Mouse (Mus musculus) midbrain, embryonic 16.5 days (tissue): ENCODE data around the gene Pknox1. TPM values are rescaled to one million over a fixed set of nuclear protein-coding genes. Genes with fewer than 3 reads are reported as not detected.

Source experiments
- ATAC-seq: fragments of 200-750 bp; cut with Nextera tagmentation; 2 replicates; pipeline ENCODE4 v1.8.0; 2017; ENCODE audit warnings: moderate TSS enrichment
- H3K27ac ChIP-seq: fragments of 300-500 bp; sonication (generic); 2 replicates; pipeline ENCODE4 v1.5.1; 2014; ENCODE audit warnings: mild to moderate bottlenecking, low read length, mixed read lengths
- H3K27me3 ChIP-seq: fragments of 300-500 bp; sonication (generic); 2 replicates; pipeline ENCODE4 v1.6.1; 2014; ENCODE audit warnings: low read depth, low read length, mixed read lengths; ENCODE audit not compliant: control insufficient read depth, insufficient read depth
- H3K36me3 ChIP-seq: fragments of 300-500 bp; sonication (generic); 2 replicates; pipeline ENCODE4 v1.6.1; 2014; ENCODE audit warnings: mild to moderate bottlenecking, low read length, moderate library complexity, mixed read lengths; ENCODE audit not compliant: control insufficient read depth, insufficient read depth
- H3K4me1 ChIP-seq: fragments of 300-500 bp; sonication (generic); 2 replicates; pipeline ENCODE4 v1.6.1; 2014; ENCODE audit warnings: mild to moderate bottlenecking, low read length, mixed read lengths; ENCODE audit not compliant: control insufficient read depth, insufficient read depth
- H3K4me2 ChIP-seq: fragments of 300-500 bp; sonication (generic); 2 replicates; pipeline ENCODE4 v1.6.1; 2014; ENCODE audit warnings: mild to moderate bottlenecking, low read length, mixed read lengths
- H3K4me3 ChIP-seq: fragments of 300-500 bp; sonication (generic); 2 replicates; pipeline ENCODE4 v1.5.1; 2014; ENCODE audit warnings: low read depth, mild to moderate bottlenecking, low read length, moderate library complexity, mixed read lengths
- H3K9ac ChIP-seq: fragments of 300-500 bp; sonication (generic); 2 replicates; pipeline ENCODE4 v1.6.1; 2014; ENCODE audit warnings: low read depth, low read length, mixed read lengths
- H3K9me3 ChIP-seq: fragments of 300-500 bp; sonication (generic); replicated peaks from 2 replicates; pipeline ENCODE4 v1.6.1; 2014; ENCODE audit warnings: mild to moderate bottlenecking, low read length, mixed read lengths; ENCODE audit not compliant: control insufficient read depth, poor library complexity, severe bottlenecking
- WGBS: fragments of 180-500 bp; shearing (Covaris S2); extraction: QIAGEN DNeasy Blood & Tissue Kit; methylation state at CpG from one replicate; pipeline ENCODE4 v1.1.7; 2014; 5-methylcytosine and 5-hydroxymethylcytosine counted together
- polyA plus RNA-seq: library from polyadenylated mRNA; unstranded; fragments of >200 nt; fragmentation: Nextera tagmentation; extraction: Ambion mirVana; gene quantifications from 2 replicates; pipeline ENCODE4 v1.2.1, GENCODE M21; 2015

Gene Pknox1
- 18.8 and 25.0 TPM in 2 replicates for polyA plus RNA-seq

DNA sequence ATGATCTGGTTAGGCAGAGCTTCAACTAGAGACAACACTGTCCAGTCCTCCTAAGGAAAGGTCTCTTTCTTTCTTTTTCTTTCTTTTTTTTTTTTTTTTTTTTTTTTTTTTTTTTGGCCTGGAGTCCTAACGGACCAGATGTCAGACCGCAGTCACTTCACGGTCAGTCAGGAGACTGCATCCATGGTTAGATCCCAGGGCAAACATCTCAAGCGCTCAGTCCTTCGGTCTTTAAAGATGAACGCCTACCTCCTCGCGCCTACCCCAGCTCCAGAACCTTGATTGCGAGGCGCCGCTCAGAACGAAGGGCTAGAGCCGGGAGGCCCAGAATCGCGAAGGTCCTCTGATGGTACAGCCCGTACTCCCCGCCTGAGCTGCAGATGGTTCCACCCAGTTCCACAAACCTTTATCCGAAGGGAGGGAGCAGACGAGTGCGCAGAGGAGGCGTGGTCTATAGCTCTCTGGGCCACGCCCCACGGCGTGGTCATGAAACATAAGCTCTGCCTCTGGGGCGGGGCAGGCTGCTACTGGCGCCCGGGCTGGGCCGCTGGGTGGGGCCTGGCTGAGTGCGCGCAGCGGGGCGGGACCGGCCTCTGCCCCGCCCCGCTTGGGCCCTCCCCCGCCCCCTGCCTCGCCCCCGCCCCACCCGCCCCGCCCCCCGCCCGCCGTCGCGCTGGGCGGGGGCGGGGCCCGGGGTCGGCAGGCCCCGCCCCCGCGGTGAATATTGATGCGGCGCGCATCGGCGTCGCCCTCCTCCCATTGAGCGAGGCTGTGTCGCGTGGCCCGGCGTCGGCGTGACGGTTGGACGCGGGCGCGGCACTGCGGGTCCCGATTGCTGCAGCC is at the start of gene Pknox1:
TSS of gene Pknox1 (plus strand) at position 720 of the 843 bp plus-strand sequence.
- Histone ChIP-seq H3K27ac (peak within 1 kb of the TSS; percentile 99), H3K36me3 (no peaks in the 10 kb centered on the region), H3K9me3 (no peaks in the 10 kb centered on the region), H3K27me3 (no peaks in the 10 kb centered on the region), H3K4me1 (peaks cover 38% of the 10 kb centered on the region), H3K4me3 (peak within 1 kb of the TSS; percentile 80), H3K9ac (peak within 1 kb of the TSS; percentile 82), H3K4me2 (peak within 1 kb of the TSS; percentile 87)
- peak; percentile 97 for ATAC-seq
- WGBS = under 1% methylated on average over 63 of the region's 72 CpGs

DNA sequence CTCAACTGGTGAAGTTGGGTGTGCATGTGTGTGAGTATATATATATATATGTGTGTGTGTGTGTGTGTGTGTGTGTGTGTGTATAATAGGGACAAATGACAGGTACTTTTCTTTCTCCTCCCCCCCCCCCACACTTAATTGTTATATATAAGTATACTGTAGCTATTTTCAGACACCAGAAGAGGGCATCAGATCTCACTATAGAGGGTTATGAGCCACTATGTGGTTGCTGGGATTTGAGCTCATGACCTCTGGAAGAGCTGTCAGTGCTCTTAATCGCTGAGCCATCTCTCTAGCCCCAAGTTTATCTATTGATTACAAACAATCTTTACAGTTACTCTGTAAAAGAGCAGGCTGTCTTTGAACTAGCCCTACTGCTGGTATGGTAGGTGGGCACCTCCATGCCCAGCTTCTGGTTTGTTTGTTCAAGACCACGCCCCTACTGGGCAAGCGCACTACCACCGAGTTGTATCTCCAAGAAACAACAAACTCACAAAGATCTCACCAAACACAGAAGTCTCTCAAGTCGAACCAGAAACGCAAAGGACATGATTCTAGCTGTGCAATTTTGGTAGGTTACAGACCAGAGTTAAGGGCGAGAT is 45.1 kb upstream of the Pknox1 start:
- Histone ChIP-seq H3K4me2 (peak overlapping the region; percentile 77), H3K9ac (peak overlapping the region; percentile 30; the same call in 1 of the 2 replicates), H3K4me1 (peaks cover 20% of the 10 kb centered on the region), H3K4me3 (peak overlapping the region; percentile 59), H3K36me3 (no peaks in the 10 kb centered on the region), H3K9me3 (no peaks in the 10 kb centered on the region), H3K27ac (peak overlapping the region; percentile 79), H3K27me3 (no peaks in the 10 kb centered on the region)
- peak; percentile 76 for ATAC-seq
- 2% methylated on average over 7 of the region's 7 CpGs for WGBS

DNA sequence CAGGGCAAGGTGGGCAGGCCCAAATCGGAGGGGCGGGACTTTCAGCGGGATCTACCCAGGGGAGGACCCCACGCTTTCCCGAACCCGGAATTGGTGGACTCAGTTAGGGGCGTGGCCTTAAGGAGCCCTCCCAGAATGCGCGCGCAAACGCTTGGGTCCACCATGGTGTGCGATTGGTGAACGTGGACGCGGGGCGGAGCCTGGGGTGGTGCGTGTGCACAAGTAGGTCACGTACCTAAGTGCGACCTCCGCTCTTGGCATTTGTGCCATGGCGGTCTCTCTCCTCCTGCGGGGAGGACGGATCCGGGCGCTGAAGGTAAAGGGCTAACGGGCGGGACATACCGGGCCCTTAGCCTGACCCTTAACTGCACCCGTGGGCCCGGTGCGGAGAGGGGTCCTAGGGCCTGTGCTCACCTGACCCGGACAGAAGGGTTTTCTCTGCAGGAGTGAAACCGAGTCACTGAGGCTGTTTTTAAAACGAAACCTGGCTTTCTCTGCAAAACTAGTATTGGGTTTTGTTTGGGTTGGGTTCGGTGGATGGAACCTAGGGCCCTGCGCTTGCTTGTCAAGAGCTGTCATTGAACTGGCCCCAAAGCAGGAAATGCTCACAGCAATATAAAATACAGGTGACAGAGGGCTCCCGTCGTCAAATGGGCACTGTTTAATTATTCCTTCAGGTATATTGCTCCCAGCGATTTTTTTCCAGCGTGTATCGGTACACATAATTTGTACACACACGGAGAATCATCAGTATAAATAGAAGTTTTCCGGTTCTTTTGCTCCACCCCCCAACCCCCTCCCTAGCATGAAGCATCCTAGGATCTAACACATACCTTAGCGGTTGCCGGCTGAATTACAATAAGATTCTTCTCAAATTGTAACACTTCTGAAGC is 44.3 kb upstream of the Pknox1 start, which contains the start of the genes Wdr4 and Ndufv3:
TSS of gene Wdr4 (minus strand) at position 35 of the 893 bp plus-strand sequence.
TSS of gene Ndufv3 (plus strand) at position 170 of the 893 bp plus-strand sequence.
- Histone ChIP-seq H3K4me1 (peaks cover 20% of the 10 kb centered on the region), H3K27me3 (no peaks in the 10 kb centered on the region), H3K4me3 (peak within 1 kb of the TSS; percentile 59), H3K9me3 (no peaks in the 10 kb centered on the region), H3K27ac (peak within 1 kb of the TSS; percentile 79), H3K4me2 (peak within 1 kb of the TSS; percentile 77), H3K36me3 (no peaks in the 10 kb centered on the region), H3K9ac (peak within 1 kb of the TSS; percentile 72)
- under 1% methylated on average over 45 of the region's 45 CpGs for WGBS
- peak; percentile 96 for ATAC-seq

DNA sequence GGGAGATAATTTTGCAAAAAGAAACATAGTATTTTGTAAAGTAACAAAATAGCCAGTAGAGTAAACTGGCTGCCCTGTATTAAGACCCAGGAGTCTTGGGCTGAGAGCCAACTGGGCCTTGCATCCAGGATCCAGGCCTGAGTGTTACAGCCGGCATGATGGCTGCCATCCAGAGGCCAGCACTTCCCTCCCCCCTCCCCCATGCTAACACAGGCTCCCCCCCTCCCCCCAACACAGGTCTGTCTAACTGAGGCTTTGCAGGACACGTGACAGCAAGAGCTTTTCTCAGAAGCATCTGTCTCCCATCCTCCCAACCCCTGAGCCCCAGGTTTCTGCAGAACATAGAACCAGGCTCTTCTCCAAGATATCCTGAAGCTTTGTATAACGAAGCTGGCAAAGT is 43.6 kb upstream of the Pknox1 start:
- Histone ChIP-seq H3K4me2 (peak overlapping the region; percentile 77), H3K27ac (peak overlapping the region; percentile 79; the same call in 1 of the 2 replicates), H3K36me3 (no peaks in the 10 kb centered on the region), H3K9ac (peak overlapping the region; percentile 72), H3K9me3 (no peaks in the 10 kb centered on the region), H3K4me3 (peak overlapping the region; percentile 59), H3K4me1 (peaks cover 20% of the 10 kb centered on the region), H3K27me3 (no peaks in the 10 kb centered on the region)
- ATAC-seq = no peak
- WGBS = 14% methylated on average over 3 of the region's 3 CpGs

DNA sequence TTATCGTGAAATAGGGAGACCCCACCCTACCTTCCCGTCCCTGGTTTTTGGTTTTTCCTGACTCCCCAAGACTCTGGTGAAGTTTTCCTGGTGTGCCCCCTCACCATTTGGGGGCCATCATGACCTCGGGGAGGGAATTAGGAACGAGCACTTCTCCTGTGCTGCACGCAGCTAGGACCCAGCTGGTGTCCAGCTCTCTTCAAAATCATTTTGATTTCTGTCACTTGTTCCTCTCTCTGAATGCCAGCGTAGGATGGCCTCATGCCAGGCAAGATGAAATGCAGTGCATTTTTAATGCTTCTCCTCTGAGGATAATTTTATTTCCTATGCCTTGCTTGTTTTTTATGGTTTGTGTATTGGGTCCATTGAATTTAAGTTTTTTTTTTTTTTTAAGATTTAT is 42.6 kb upstream of the Pknox1 start:
- Histone ChIP-seq H3K27me3 (no peaks in the 10 kb centered on the region), H3K4me1 (peaks cover 20% of the 10 kb centered on the region), H3K27ac (peak overlapping the region; percentile 40; the same call in 1 of the 2 replicates), H3K36me3 (0 out of 2 replicates have a peak, but pooled peaks cover 3% of the 10 kb centered on the region), H3K4me3 (no peak overlapping the region), H3K4me2 (no peak overlapping the region), H3K9me3 (no peaks in the 10 kb centered on the region), H3K9ac (no peak overlapping the region)
- no peak for ATAC-seq
- 72% methylated on average over 6 of the region's 6 CpGs for whole genome bisulfite sequencing

DNA sequence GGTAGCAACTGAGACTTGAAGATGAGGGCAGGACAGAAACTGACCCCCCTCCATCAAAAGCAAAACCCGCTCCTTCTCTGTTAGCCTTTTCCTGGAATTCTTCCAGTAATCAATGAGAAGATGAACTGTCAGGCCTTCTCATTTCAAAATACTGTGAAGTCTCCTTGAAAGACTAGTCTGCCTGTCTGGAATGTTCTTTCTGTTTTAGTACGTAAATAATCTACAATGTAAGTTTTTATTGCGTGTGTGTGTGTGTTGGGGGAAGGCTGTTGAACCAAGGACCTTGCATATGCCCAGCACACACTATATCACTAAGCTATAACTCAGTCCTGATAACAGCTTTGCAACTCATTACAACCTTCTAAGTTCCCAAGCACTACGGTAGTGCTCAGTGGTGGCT is 39.4 kb upstream of the Pknox1 start:
- Histone ChIP-seq H3K4me3 (no peak overlapping the region), H3K27ac (no peak overlapping the region), H3K4me2 (no peak overlapping the region), H3K4me1 (peaks cover 22% of the 10 kb centered on the region), H3K9ac (no peak overlapping the region), H3K36me3 (peaks cover 19% of the 10 kb centered on the region), H3K9me3 (no peaks in the 10 kb centered on the region), H3K27me3 (no peaks in the 10 kb centered on the region)
- 95% methylated on average over 4 of the region's 4 CpGs for WGBS
- no peak for ATAC-seq

DNA sequence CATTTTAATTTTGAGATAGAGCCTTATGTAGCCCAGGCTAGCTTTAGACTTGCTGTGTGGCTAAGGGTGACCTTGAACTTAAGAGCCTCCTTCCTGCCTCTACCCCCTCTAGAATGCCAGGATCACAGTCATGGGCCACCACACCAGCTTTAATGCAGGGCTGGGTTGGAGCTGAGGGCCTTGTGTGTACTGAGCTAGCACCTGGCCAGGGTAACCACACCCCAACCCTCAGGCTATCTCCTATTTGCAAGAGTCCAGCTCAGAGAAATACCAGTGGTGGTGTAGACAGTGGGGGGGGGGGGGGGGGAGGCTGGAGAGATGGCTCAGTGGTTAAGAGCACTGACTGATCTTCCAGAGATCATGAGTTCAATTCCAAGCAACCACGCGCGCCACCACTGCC is 38.7 kb upstream of the Pknox1 start:
- 100% methylated on average over 3 of the region's 3 CpGs for WGBS

DNA sequence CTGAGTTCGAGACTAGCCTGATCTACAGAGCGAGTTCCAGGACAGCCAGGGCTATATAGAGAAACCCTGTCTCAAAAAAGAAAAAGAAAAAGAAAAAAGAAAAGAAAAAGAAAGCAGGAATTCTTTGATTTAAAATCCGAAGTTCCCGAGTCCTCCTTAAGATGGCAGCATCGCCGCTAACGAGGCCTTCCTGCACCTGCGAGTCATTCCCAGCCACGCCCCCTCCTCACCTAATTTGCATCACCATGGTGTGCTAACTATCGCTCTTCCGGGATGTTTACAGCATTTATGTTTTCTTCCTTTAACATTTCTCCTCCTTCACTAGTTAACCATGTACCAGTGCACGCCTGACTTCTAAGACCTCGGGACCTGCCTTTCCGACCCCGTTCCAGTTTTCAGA is 35.2 kb upstream of the Pknox1 start:
- 23% methylated on average over 15 of the region's 15 CpGs for WGBS
- no peak overlapping the region for H3K27ac ChIP-seq
- ATAC-seq = no peak
- H3K27me3 ChIP-seq = no peaks in the 10 kb centered on the region
- H3K4me2 ChIP-seq = 0 out of 2 replicates have a peak overlapping the region, but pooled peaks have one; percentile 8
- H3K36me3 ChIP-seq = peaks cover 33% of the 10 kb centered on the region
- 0 out of 2 replicates have a peak, but pooled peaks cover 2% of the 10 kb centered on the region for H3K4me1 ChIP-seq
- H3K4me3 ChIP-seq = no peak overlapping the region
- no peaks in the 10 kb centered on the region for H3K9me3 ChIP-seq
- no peak overlapping the region for H3K9ac ChIP-seq

More for the DNA sequence above, 38.7 kb upstream of the Pknox1 start:
- Histone ChIP-seq H3K9ac (no peak overlapping the region), H3K36me3 (peaks cover 23% of the 10 kb centered on the region), H3K27me3 (no peaks in the 10 kb centered on the region), H3K4me1 (peaks cover 19% of the 10 kb centered on the region), H3K4me3 (no peak overlapping the region), H3K9me3 (no peaks in the 10 kb centered on the region), H3K4me2 (no peak overlapping the region), H3K27ac (no peak overlapping the region)
- ATAC-seq = no peak
